9 mouse cellular contexts compared by ENCODE assay signal in genomic region chr11:88605098-88605525, GRCm38 (mm10).
A peak's percentile ranks its signal among the peaks of the same experiment; 100 is the strongest.
DNase-seq lines count a peak whose midpoint lies in the region; ATAC-seq and TF ChIP-seq lines count a peak whose summit lies in the region.
"Had no signal": no experiment of that assay in that cellular context is flagged by ENCODE, and none has a peak within 500 bp of the region (broad histone marks: within the 10 kb centered on the region; RNA-seq: fewer than 3 reads in every experiment).

No protein-coding gene starts in this region.

- H3K9me3 ChIP-seq in hindbrain, embryonic 10.5 days = no peaks in the 10 kb centered on the region
- no peaks in the 10 kb centered on the region for H3K9me3 ChIP-seq in hindbrain, embryonic 12.5 days (replicated peaks)
- no peaks in the 10 kb centered on the region for H3K9me3 ChIP-seq in MEL (replicated peaks; ENCODE audit: insufficient read depth, low read length)
- H3K9me3 ChIP-seq in liver, embryonic 14.5 days (ENCODE audit: control insufficient read depth, low read length) = no peaks in the 10 kb centered on the region

- H3K4me3 ChIP-seq in hindbrain, embryonic 10.5 days = no peak overlapping the region
- H3K4me3 ChIP-seq in hindbrain, embryonic 12.5 days = no peak overlapping the region
- H3K4me3 ChIP-seq in MEL (ENCODE audit: control insufficient read depth in 1 of 2, insufficient read depth in 1 of 2, low read depth in 2 of 2, low read length in 2 of 2) = no peak overlapping the region
- no peak overlapping the region for H3K4me3 ChIP-seq in liver, embryonic 14.5 days (ENCODE audit: insufficient read depth in 1 of 2, low read depth in 2 of 2, low read length in 2 of 2)

- TF ChIP-seq CTCF in MEL (IDR thresholded peaks at IDR 0.05 in 2 of 3, conservative IDR thresholded peaks at IDR 0.05 in 1 of 3; ENCODE audit: control insufficient read depth in 1 of 3, insufficient read depth in 1 of 3, low read depth in 2 of 3, low read length in 3 of 3, poor library complexity in 1 of 3, severe bottlenecking in 1 of 3) = no peak
- no peak for TF ChIP-seq CTCF in liver, embryonic 14.5 days (IDR thresholded peaks at IDR 0.05; ENCODE audit: low read depth)

- ATAC-seq in hindbrain, embryonic 12.5 days (ENCODE audit: low FRiP score) = no peak
- peak; percentile 46; the same call in 1 of the 2 replicates for ATAC-seq in liver, embryonic 14.5 days (ENCODE audit: insufficient read depth)

- no peak overlapping the region for H3K9ac ChIP-seq in hindbrain, embryonic 12.5 days
- peak overlapping the region; percentile 18; the same call in 1 of the 2 replicates for H3K9ac ChIP-seq in MEL (ENCODE audit: control insufficient read depth, low read depth, low read length, poor library complexity, severe bottlenecking)
- no peak overlapping the region for H3K9ac ChIP-seq in liver, embryonic 14.5 days (replicated peaks)

- H3K4me2 ChIP-seq in hindbrain, embryonic 12.5 days (replicated peaks) = no peak overlapping the region
- H3K4me2 ChIP-seq in liver, embryonic 14.5 days (ENCODE audit: low read depth) = no peak overlapping the region

- DNase-seq in hindbrain, embryonic 10.5 days (ENCODE audit: low spot score) = no peak
- peak; percentile 85 for DNase-seq in MEL (ENCODE audit: low read depth, low spot score)
- peak; percentile 63 for DNase-seq in gastrocnemius, postnatal 25 days
- DNase-seq in liver, embryonic 14.5 days (ENCODE audit: low read depth in 3 of 3, low spot score in 3 of 3) = peak; percentile 42 to 65 (median 45)
- no peak for DNase-seq in right cerebral cortex, postnatal 25 days
- no peak for DNase-seq in thymus, postnatal 25 days
- DNase-seq in urinary bladder, postnatal 14 days (ENCODE audit: low spot score) = no peak
- DNase-seq: kidney, postnatal 4 days had no signal

- H3K4me1 ChIP-seq in hindbrain, embryonic 10.5 days (replicated peaks) = peaks cover 88% of the 10 kb centered on the region
- peaks cover 62% of the 10 kb centered on the region for H3K4me1 ChIP-seq in hindbrain, embryonic 12.5 days
- peaks cover 45 to 86% of the 10 kb centered on the region in 2 experiments for H3K4me1 ChIP-seq in MEL (ENCODE audit: control insufficient read depth in 1 of 2, insufficient read depth in 2 of 2, low read length in 2 of 2)
- peaks cover 23 to 68% of the 10 kb centered on the region in 2 experiments for H3K4me1 ChIP-seq in liver, embryonic 14.5 days (replicated peaks; ENCODE audit: control insufficient read depth in 2 of 2, insufficient read depth in 2 of 2, low read length in 1 of 2)

- no peaks in the 10 kb centered on the region for H3K27me3 ChIP-seq in hindbrain, embryonic 10.5 days (ENCODE audit: insufficient read depth, poor library complexity, severe bottlenecking)
- H3K27me3 ChIP-seq in hindbrain, embryonic 12.5 days = no peaks in the 10 kb centered on the region
- H3K27me3 ChIP-seq in MEL (ENCODE audit: control insufficient read depth in 1 of 2, insufficient read depth in 2 of 2, low read length in 2 of 2) = no peaks in the 10 kb centered on the region
- no peaks in the 10 kb centered on the region for H3K27me3 ChIP-seq in liver, embryonic 14.5 days (ENCODE audit: control insufficient read depth, insufficient read depth, low read length)

- 69% methylated on average over 12 of the region's 12 CpGs for WGBS in hindbrain, embryonic 10.5 days
- WGBS in hindbrain, embryonic 12.5 days = 56% methylated on average over 12 of the region's 12 CpGs
- whole genome bisulfite sequencing in liver, embryonic 14.5 days (ENCODE audit: insufficient replicate concordance) = 22% methylated on average over 12 of the region's 12 CpGs

- TF ChIP-seq RAD21 in MEL (IDR thresholded peaks at IDR 0.05; ENCODE audit: low read depth, low read length) = no peak

- H3K27ac ChIP-seq in hindbrain, embryonic 10.5 days = peak overlapping the region; percentile 56
- H3K27ac ChIP-seq in hindbrain, embryonic 12.5 days = no peak overlapping the region
- H3K27ac ChIP-seq in MEL (ENCODE audit: control insufficient read depth, low read depth, low read length) = peak overlapping the region; percentile 76
- no peak overlapping the region for H3K27ac ChIP-seq in liver, embryonic 14.5 days

- TF ChIP-seq EP300 in MEL (IDR thresholded peaks at IDR 0.05; ENCODE audit: low read depth in 1 of 2, low read length in 2 of 2) = peak; percentile 67 to 68; a peak in 3 of 4 replicates
- no peak for TF ChIP-seq EP300 in liver, embryonic 14.5 days (IDR thresholded peaks at IDR 0.05; ENCODE audit: low read depth)

- H3K36me3 ChIP-seq in hindbrain, embryonic 10.5 days = peaks cover 75% of the 10 kb centered on the region
- H3K36me3 ChIP-seq in hindbrain, embryonic 12.5 days = peaks cover 9% of the 10 kb centered on the region; the same call in 1 of the 2 replicates
- H3K36me3 ChIP-seq in MEL (ENCODE audit: control insufficient read depth in 1 of 2, insufficient read depth in 2 of 2, low read length in 2 of 2) = peaks cover 0 to 79% of the 10 kb centered on the region in 2 experiments; a peak in 2 of 4 replicates
- H3K36me3 ChIP-seq in liver, embryonic 14.5 days (replicated peaks; ENCODE audit: control insufficient read depth, insufficient read depth, low read depth) = no peaks in the 10 kb centered on the region

- no peaks in the 10 kb centered on the region for H3K79me2 ChIP-seq in MEL (ENCODE audit: control insufficient read depth, insufficient read depth, low read length, poor library complexity)

- no peak for TF ChIP-seq POLR2A in MEL (IDR thresholded peaks at IDR 0.05; ENCODE audit: control insufficient read depth in 1 of 2, insufficient read depth in 1 of 2, low read depth in 1 of 2, low read length in 2 of 2, poor library complexity in 1 of 2)

TF ChIP-seq in MEL, 35 proteins besides CTCF, POLR2A, EP300 and RAD21:
- TF ChIP-seq TCF12 (IDR thresholded peaks at IDR 0.05; ENCODE audit: low read depth, low read length) (peak; percentile 70; the same call in 1 of the 2 replicates), E2F4 (IDR thresholded peaks at IDR 0.05; ENCODE audit: borderline replicate concordance, low read depth, low read length) (no peak), GABPA (IDR thresholded peaks at IDR 0.05; ENCODE audit: low read depth, low read length) (0 out of 2 replicates have a peak, but pooled peaks have one; percentile 23), ELF1 (IDR thresholded peaks at IDR 0.05; ENCODE audit: low read depth, low read length) (peak; percentile 55; the same call in 1 of the 2 replicates), MYC (IDR thresholded peaks at IDR 0.05; ENCODE audit: low read depth, low read length) (0 out of 2 replicates have a peak, but pooled peaks have one; percentile 16), GATA1 (IDR thresholded peaks at IDR 0.05; ENCODE audit: low read depth, low read length) (peak; percentile 88), MAX (IDR thresholded peaks at IDR 0.05; ENCODE audit: low read length) (0 out of 2 replicates have a peak, but pooled peaks have one; percentile 26), POLR2AphosphoS5 (IDR thresholded peaks at IDR 0.05; ENCODE audit: borderline replicate concordance, low read depth, low read length) (no peak), ETS1 (IDR thresholded peaks at IDR 0.05; ENCODE audit: low read depth, low read length) (peak; percentile 99), NRF1 (IDR thresholded peaks at IDR 0.05; ENCODE audit: insufficient read depth, low read depth, low read length, poor library complexity, severe bottlenecking) (no peak), SIN3A (IDR thresholded peaks at IDR 0.05; ENCODE audit: low read length) (peak; percentile 90), TAL1 (IDR thresholded peaks at IDR 0.05; ENCODE audit: low read length) (peak; percentile 63), ZNF384 (IDR thresholded peaks at IDR 0.05; ENCODE audit: low read depth, low read length) (0 out of 2 replicates have a peak, but pooled peaks have one; percentile 28), ZC3H11A (IDR thresholded peaks at IDR 0.05; ENCODE audit: low read depth, low read length) (peak; percentile 20; the same call in 1 of the 2 replicates), USF2 (IDR thresholded peaks at IDR 0.05; ENCODE audit: borderline replicate concordance in 1 of 2, insufficient read depth in 1 of 2, low read depth in 1 of 2, low read length in 2 of 2) (no peak), MAZ (IDR thresholded peaks at IDR 0.05; ENCODE audit: low read depth, low read length) (0 out of 2 replicates have a peak, but pooled peaks have one; percentile 38), RCOR1 (IDR thresholded peaks at IDR 0.05; ENCODE audit: low read depth, low read length) (peak; percentile 68; the same call in 1 of the 2 replicates), MXI1 (IDR thresholded peaks at IDR 0.05; ENCODE audit: low read depth, low read length) (peak; percentile 66), MYB (IDR thresholded peaks at IDR 0.05; ENCODE audit: low read depth, low read length) (no peak), SMC3 (IDR thresholded peaks at IDR 0.05; ENCODE audit: low read depth, low read length) (no peak), JUND (IDR thresholded peaks at IDR 0.05; ENCODE audit: low read depth, low read length) (peak; percentile 72; the same call in 1 of the 2 replicates), ZMIZ1 (IDR thresholded peaks at IDR 0.05; ENCODE audit: low read depth, low read length) (no peak), BHLHE40 (IDR thresholded peaks at IDR 0.05; ENCODE audit: borderline replicate concordance, low read depth, low read length) (peak; percentile 72; the same call in 1 of the 2 replicates), POLR2AphosphoS2 (IDR thresholded peaks at IDR 0.05; ENCODE audit: low read length) (no peak), CHD1 (IDR thresholded peaks at IDR 0.05; ENCODE audit: low read depth, low read length) (no peak)

Comparison
In these comparisons a context has a peak if more than half of its experiments do, and no peak if none do; other contexts are left out.
1. H3K27ac ChIP-seq: peak in hindbrain, embryonic 10.5 days (single experiment) and MEL (single experiment); none in hindbrain, embryonic 12.5 days (single experiment) and liver, embryonic 14.5 days (single experiment).
2. DNase-seq: peak in MEL (single experiment), gastrocnemius, postnatal 25 days (single experiment) and liver, embryonic 14.5 days (3 of 3); none in hindbrain, embryonic 10.5 days (single experiment), right cerebral cortex, postnatal 25 days (single experiment), thymus, postnatal 25 days (single experiment) and urinary bladder, postnatal 14 days (single experiment).